Mouse (Mus musculus) liver, adult 2 months (tissue): ENCODE data around the gene Bmp6. TPM values are rescaled to one million over a fixed set of nuclear protein-coding genes. Genes with fewer than 3 reads are reported as not detected.

ENCODE experiments used
- DNase-seq: peaks from one replicate; pipeline ENCODE4 v3.0.0-alpha.2; 2011; ENCODE audit warnings: low read depth, low spot score; ENCODE audit errors: extremely low read depth
- H3K27ac ChIP-seq: fragments of 200-500 bp; replicated peaks from 2 replicates; pipeline ENCODE4 v1.5.1; 2012; ENCODE audit warnings: low read depth, mild to moderate bottlenecking, control low read depth, inconsistent platforms, low read length; ENCODE audit not compliant: insufficient read depth
- H3K27me3 ChIP-seq: fragments of 200-500 bp; 2 replicates; pipeline ENCODE4 v1.6.1; 2012; ENCODE audit warnings: mild to moderate bottlenecking, moderate library complexity, low read length, inconsistent platforms; ENCODE audit not compliant: control insufficient read depth, insufficient read depth
- H3K36me3 ChIP-seq: fragments of 200-500 bp; 2 replicates; pipeline ENCODE4 v1.6.1; 2012; ENCODE audit warnings: low read length, inconsistent platforms; ENCODE audit not compliant: control insufficient read depth, insufficient read depth
- H3K4me1 ChIP-seq: fragments of 200-500 bp; 2 replicates; pipeline ENCODE4 v1.6.1; 2011; ENCODE audit warnings: low read length; ENCODE audit not compliant: control insufficient read depth, insufficient read depth
- H3K4me3 ChIP-seq: fragments of 200-500 bp; 2 replicates; pipeline ENCODE4 v1.5.1; 2011; ENCODE audit warnings: low read depth, mild to moderate bottlenecking, control low read depth, low read length, moderate library complexity; ENCODE audit not compliant: insufficient read depth
- H3K79me2 ChIP-seq: fragments of 200-500 bp; 2 replicates; pipeline ENCODE4 v1.6.1; 2012; ENCODE audit warnings: inconsistent platforms, mild to moderate bottlenecking, low read length, moderate library complexity; ENCODE audit not compliant: control insufficient read depth, insufficient read depth
- H3K9ac ChIP-seq: fragments of 200-500 bp; 2 replicates; pipeline ENCODE4 v1.6.1; 2012; ENCODE audit warnings: low read depth, mild to moderate bottlenecking, control low read depth, inconsistent platforms, low read length
- CTCF ChIP-seq: fragments of 200-500 bp; IDR thresholded peaks from 2 replicates; pipeline ENCODE4 v1.5.1; 2011; ENCODE audit warnings: low read depth, low read length, control low read depth
- POLR2A ChIP-seq: fragments of 200-500 bp; IDR thresholded peaks from 2 replicates; pipeline ENCODE4 v1.6.1; 2011; ENCODE audit warnings: low read length, control low read depth; ENCODE audit not compliant: insufficient read depth; ENCODE audit errors: extremely low read depth
- WGBS: fragments of 180-500 bp; shearing (Covaris S2); methylation state at CpG from one replicate; pipeline ENCODE4 v1.1.7; 2018; 5-methylcytosine and 5-hydroxymethylcytosine counted together
- polyA plus RNA-seq: library from polyadenylated mRNA; depleted of rRNA; stranded (reverse); fragments of >200 nt; gene quantifications from 2 replicates; pipeline ENCODE4 v1.2.3, GENCODE M21; 2012
- total RNA-seq: library from RNA; depleted of rRNA; stranded (reverse); fragments of >200 nt; gene quantifications from 2 replicates; pipeline ENCODE4 v1.2.3, GENCODE M21; 2014

The Bmp6 gene
- total and polyA plus RNA-seq, 2 experiments, result 2.6 to 2.9 TPM

- DNase-seq, result no peak
- no peaks in the 10 kb centered on the region for H3K79me2 ChIP-seq
- 76% methylated on average over 4 of the region's 4 CpGs for WGBS
- no peak overlapping the region for H3K4me3 ChIP-seq
- peaks cover 11% of the 10 kb centered on the region for H3K4me1 ChIP-seq
- H3K27me3 ChIP-seq, result peaks cover 19% of the 10 kb centered on the region
- H3K36me3 ChIP-seq, result no peaks in the 10 kb centered on the region
- H3K27ac ChIP-seq, result no peak overlapping the region
- TF ChIP-seq POLR2A, result no peak
- no peak for TF ChIP-seq CTCF
- no peak overlapping the region for H3K9ac ChIP-seq
Measured at GRCm38 (mm10) chr13:38349046-38349445, 4.1 kb downstream of the Bmp6 start.

- DNase-seq, result no peak
- TF ChIP-seq CTCF, result no peak
- TF ChIP-seq POLR2A, result no peak
- Histone ChIP-seq H3K27ac (no peak overlapping the region), H3K27me3 (peaks cover 19% of the 10 kb centered on the region), H3K36me3 (no peaks in the 10 kb centered on the region), H3K9ac (no peak overlapping the region), H3K79me2 (no peaks in the 10 kb centered on the region), H3K4me1 (peaks cover 11% of the 10 kb centered on the region), H3K4me3 (no peak overlapping the region)
- 63% methylated on average over 5 of the region's 5 CpGs for WGBS
Measured at GRCm38 (mm10) chr13:38349818-38350217, 4.9 kb downstream of the Bmp6 start.

GRCm38 (mm10) chr13:38351996-38352395 lies 7.1 kb downstream of the Bmp6 start:
- Histone ChIP-seq H3K79me2 (0 out of 2 replicates have a peak, but pooled peaks cover 2% of the 10 kb centered on the region), H3K4me1 (peaks cover 11% of the 10 kb centered on the region), H3K4me3 (no peak overlapping the region), H3K36me3 (no peaks in the 10 kb centered on the region), H3K27me3 (peaks cover 4% of the 10 kb centered on the region), H3K9ac (no peak overlapping the region), H3K27ac (0 out of 2 replicates have a peak overlapping the region, but pooled peaks have one; percentile 32)
- WGBS, result 10% methylated on average over 5 of the region's 5 CpGs
- peak; percentile 93 for DNase-seq
- no peak for TF ChIP-seq CTCF
- TF ChIP-seq POLR2A, result no peak

- peak; percentile 65 for DNase-seq
- Histone ChIP-seq H3K4me3 (no peak overlapping the region), H3K4me1 (peaks cover 11% of the 10 kb centered on the region), H3K27ac (no peak overlapping the region), H3K27me3 (no peaks in the 10 kb centered on the region), H3K36me3 (no peaks in the 10 kb centered on the region), H3K79me2 (0 out of 2 replicates have a peak, but pooled peaks cover 2% of the 10 kb centered on the region), H3K9ac (no peak overlapping the region)
- WGBS, result 25% methylated on average over 10 of the region's 10 CpGs
- TF ChIP-seq POLR2A, result no peak
- no peak for TF ChIP-seq CTCF
Measured at GRCm38 (mm10) chr13:38352986-38353385, 8.1 kb downstream of the Bmp6 start.

GRCm38 (mm10) chr13:38353420-38354255 lies 8.7 kb downstream of the Bmp6 start:
- Histone ChIP-seq H3K27me3 (no peaks in the 10 kb centered on the region), H3K27ac (no peak overlapping the region)
- no peak for DNase-seq

GRCm38 (mm10) chr13:38354284-38354683 lies 9.4 kb downstream of the Bmp6 start:
- no peaks in the 10 kb centered on the region for H3K36me3 ChIP-seq
- no peak for DNase-seq
- H3K9ac ChIP-seq, result no peak overlapping the region
- peaks cover 11% of the 10 kb centered on the region for H3K4me1 ChIP-seq
- 50% methylated on average over 1 of the region's 1 CpGs for WGBS
- no peak overlapping the region for H3K4me3 ChIP-seq
- no peak for TF ChIP-seq POLR2A
- no peak for TF ChIP-seq CTCF
- no peaks in the 10 kb centered on the region for H3K27me3 ChIP-seq
- no peak overlapping the region for H3K27ac ChIP-seq
- H3K79me2 ChIP-seq, result 0 out of 2 replicates have a peak, but pooled peaks cover 2% of the 10 kb centered on the region

More at GRCm38 (mm10) chr13:38353420-38354255, 8.7 kb downstream of the Bmp6 start:
- Histone ChIP-seq H3K4me3 (no peak overlapping the region), H3K4me1 (peaks cover 11% of the 10 kb centered on the region), H3K36me3 (no peaks in the 10 kb centered on the region), H3K9ac (no peak overlapping the region), H3K79me2 (0 out of 2 replicates have a peak, but pooled peaks cover 2% of the 10 kb centered on the region)
- 30% methylated on average over 24 of the region's 24 CpGs for WGBS
- TF ChIP-seq POLR2A (no peak), CTCF (no peak)
